Mouse (Mus musculus): ENCODE results near the gene Barhl1. TPM values are rescaled to one million over a fixed set of nuclear protein-coding genes. Genes with fewer than 3 reads are reported as not detected.
A peak's percentile ranks its signal among the peaks of the same experiment; 100 is the strongest.

The Barhl1 gene
- polyA plus RNA-seq, 1 experiment from 2014 or later, result 9.9 TPM

DNA sequence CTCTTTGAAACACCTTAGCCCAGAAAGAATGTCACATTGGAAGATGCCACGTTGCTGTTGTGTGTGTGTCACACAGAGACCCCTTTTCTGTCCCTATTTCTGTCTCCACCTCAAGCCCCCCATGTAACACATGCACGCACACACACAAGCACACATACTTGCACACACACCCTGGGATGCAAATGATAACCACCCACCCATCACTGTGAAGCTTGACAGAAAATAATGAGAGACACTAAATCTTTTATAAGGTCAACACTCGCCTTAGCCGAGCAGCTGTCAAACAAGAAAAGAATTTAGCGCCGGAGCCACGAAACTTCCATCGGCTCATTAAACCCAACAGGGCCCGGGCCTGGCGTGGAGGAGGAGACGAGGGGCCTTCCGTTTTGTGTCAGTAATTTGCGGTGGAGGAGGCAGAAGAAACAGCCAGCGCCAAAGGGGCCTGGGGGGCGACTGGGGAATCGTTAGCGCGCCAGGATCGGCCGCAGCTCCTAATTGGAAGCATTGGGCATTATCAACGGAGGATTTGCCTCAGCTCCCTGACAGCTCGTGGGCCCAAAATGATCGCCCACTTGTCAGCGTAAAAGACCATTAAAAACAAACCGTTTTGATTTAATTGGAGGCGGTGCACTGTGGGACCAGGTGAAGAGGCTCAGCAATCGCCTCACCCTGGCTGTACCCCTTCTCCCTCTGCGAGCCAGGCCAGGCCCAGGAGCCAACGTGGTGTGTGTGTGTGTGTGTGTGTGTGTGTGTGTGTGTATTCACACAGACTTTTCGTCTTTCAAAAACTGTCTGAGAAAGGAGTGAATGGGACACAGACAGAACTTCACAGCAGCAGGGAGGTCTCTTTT, 27.4 kb upstream of the Barhl1 start:
- Histone ChIP-seq H3K4me3 (ENCODE audit: low read depth, low read length) (no peak overlapping the region), H3K4me2 (replicated peaks; ENCODE audit: low read depth, low read length) (no peak overlapping the region; the same call in 1 of the 2 replicates), H3K27me3 (ENCODE audit: control insufficient read depth, insufficient read depth, low read length) (peaks cover 12% of the 10 kb centered on the region), H3K9me3 (ENCODE audit: control insufficient read depth, low read length) (no peaks in the 10 kb centered on the region), H3K9ac (ENCODE audit: low read depth, low read length) (no peak overlapping the region), H3K36me3 (ENCODE audit: control insufficient read depth, insufficient read depth, low read length) (no peaks in the 10 kb centered on the region), H3K4me1 (replicated peaks; ENCODE audit: control insufficient read depth, insufficient read depth, low read length) (peaks cover 10% of the 10 kb centered on the region), H3K27ac (ENCODE audit: low read depth, low read length) (no peak overlapping the region)
- ATAC-seq (ENCODE audit: low FRiP score) (no peak), DNase-seq (ENCODE audit: low spot score) (peak; percentile 50)
- 34% methylated on average over 30 of the region's 30 CpGs for WGBS

DNA sequence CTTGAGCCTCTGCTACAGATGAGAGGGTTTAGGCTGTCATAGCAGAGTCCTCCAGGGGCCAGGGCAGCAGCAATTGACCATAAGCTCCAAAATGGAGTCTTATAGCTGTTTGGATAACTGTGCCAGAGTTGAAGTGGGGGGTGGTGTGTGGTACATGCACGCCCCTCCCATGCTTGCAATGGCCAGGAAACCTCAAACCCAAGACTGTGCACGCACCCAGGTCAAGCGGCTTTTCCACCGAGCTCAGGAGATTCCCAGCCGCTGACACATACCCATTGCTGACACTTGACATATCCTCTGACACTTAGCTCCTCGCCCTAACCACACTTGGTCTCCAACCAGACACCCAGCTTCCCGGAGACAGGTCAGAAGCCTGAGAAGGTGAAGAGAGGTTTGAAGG, 22.5 kb upstream of the Barhl1 start:
- no peak for ATAC-seq (ENCODE audit: low FRiP score)
- Histone ChIP-seq H3K27me3 (ENCODE audit: control insufficient read depth, insufficient read depth, low read length) (peaks cover 7% of the 10 kb centered on the region; the same call in 1 of the 2 replicates), H3K9me3 (ENCODE audit: control insufficient read depth, low read length) (no peaks in the 10 kb centered on the region), H3K4me2 (replicated peaks; ENCODE audit: low read depth, low read length) (no peak overlapping the region), H3K36me3 (ENCODE audit: control insufficient read depth, insufficient read depth, low read length) (no peaks in the 10 kb centered on the region), H3K27ac (ENCODE audit: low read depth, low read length) (no peak overlapping the region), H3K9ac (ENCODE audit: low read depth, low read length) (no peak overlapping the region), H3K4me1 (replicated peaks; ENCODE audit: control insufficient read depth, insufficient read depth, low read length) (no peaks in the 10 kb centered on the region), H3K4me3 (ENCODE audit: low read depth, low read length) (no peak overlapping the region)
- WGBS, result 78% methylated on average over 7 of the region's 7 CpGs
- DNase-seq (ENCODE audit: low spot score), result no peak

DNA sequence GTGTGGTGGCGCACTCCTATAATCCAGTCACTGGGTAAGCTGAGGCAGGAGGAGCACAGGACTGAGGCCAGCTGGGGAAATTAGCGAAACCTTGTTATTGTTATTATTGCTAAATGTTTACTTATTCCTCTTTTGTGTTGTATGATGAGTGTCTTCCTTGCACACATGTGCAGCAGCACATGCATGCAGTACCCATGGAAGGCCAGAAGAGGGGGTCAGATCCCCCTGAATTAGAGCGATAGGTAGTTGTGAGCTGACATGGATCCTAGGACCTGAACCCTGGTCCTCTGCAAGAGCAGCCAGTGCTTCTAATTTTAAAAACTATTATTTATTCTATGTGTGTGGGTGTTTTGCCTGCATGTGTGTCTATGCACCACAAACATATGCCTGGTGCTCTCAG, 14.1 kb upstream of the Barhl1 start:
- Histone ChIP-seq H3K36me3 (ENCODE audit: control insufficient read depth, insufficient read depth, low read length) (no peaks in the 10 kb centered on the region), H3K27ac (ENCODE audit: low read depth, low read length) (no peak overlapping the region), H3K4me2 (replicated peaks; ENCODE audit: low read depth, low read length) (no peak overlapping the region), H3K4me3 (ENCODE audit: low read depth, low read length) (no peak overlapping the region), H3K27me3 (ENCODE audit: control insufficient read depth, insufficient read depth, low read length) (peaks cover 12% of the 10 kb centered on the region), H3K4me1 (replicated peaks; ENCODE audit: control insufficient read depth, insufficient read depth, low read length) (no peaks in the 10 kb centered on the region), H3K9me3 (ENCODE audit: control insufficient read depth, low read length) (no peaks in the 10 kb centered on the region), H3K9ac (ENCODE audit: low read depth, low read length) (no peak overlapping the region)
- DNase-seq (ENCODE audit: low spot score) (no peak), ATAC-seq (ENCODE audit: low FRiP score) (no peak)
- 92% methylated on average over 3 of the region's 3 CpGs for whole genome bisulfite sequencing

DNA sequence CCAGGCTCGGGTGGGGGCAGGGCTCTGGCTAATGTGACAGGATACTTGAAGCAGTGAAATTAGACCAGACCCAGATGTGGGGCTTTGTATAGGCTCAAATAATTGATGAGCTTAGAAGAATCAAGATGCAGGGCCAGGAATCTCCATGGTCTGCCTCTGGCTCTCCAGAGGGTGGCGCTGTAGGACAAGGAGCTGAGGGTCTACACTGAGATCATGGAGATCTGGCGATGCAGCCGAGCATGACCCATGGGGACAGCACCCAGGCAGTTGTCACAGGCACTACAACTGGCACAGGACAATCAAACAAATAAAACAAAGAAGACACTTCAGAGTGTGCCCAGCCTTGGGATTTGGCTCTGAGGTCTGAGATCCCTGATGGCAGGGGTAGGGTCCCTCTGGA, 7.4 kb upstream of the Barhl1 start:
- WGBS, result 3% methylated on average over 4 of the region's 4 CpGs
- peak; percentile 60; the same call in 1 of the 2 replicates for ATAC-seq (ENCODE audit: low FRiP score)
- H3K4me1 ChIP-seq (replicated peaks; ENCODE audit: control insufficient read depth, insufficient read depth, low read length), result no peaks in the 10 kb centered on the region; the same call in 1 of the 2 replicates
- no peaks in the 10 kb centered on the region for H3K36me3 ChIP-seq (ENCODE audit: control insufficient read depth, insufficient read depth, low read length)
- DNase-seq (ENCODE audit: low spot score), result peak; percentile 84
- H3K27me3 ChIP-seq (ENCODE audit: control insufficient read depth, insufficient read depth, low read length), result peaks cover 56% of the 10 kb centered on the region
- no peak overlapping the region for H3K27ac ChIP-seq (ENCODE audit: low read depth, low read length)
- no peak overlapping the region for H3K9ac ChIP-seq (ENCODE audit: low read depth, low read length)
- H3K4me3 ChIP-seq (ENCODE audit: low read depth, low read length), result no peak overlapping the region
- no peak overlapping the region for H3K4me2 ChIP-seq (replicated peaks; ENCODE audit: low read depth, low read length)
- H3K9me3 ChIP-seq (ENCODE audit: control insufficient read depth, low read length), result no peaks in the 10 kb centered on the region

DNA sequence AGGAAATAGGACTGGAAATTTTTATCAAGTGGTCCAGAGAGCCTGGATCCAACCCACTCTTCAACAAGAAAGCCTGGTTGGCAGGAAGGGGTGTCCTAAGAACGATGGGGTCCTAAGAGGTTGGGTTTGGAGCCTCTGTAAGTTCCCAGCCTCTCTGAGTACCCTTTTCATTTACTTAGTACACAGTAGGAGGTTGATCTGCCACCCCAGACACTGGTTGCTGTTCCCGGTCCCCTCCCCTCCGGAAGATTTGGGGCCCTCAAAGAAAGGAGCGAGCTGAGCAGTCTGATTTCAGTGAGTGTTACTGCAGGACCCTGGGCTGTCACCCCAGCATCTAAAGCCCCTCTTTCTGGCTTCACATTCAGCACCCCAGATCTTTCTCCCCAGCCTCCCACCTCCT, 2.5 kb upstream of the Barhl1 start:
- ATAC-seq (ENCODE audit: low FRiP score) (no peak), DNase-seq (ENCODE audit: low spot score) (no peak)
- Histone ChIP-seq H3K9me3 (ENCODE audit: control insufficient read depth, low read length) (no peaks in the 10 kb centered on the region), H3K36me3 (ENCODE audit: control insufficient read depth, insufficient read depth, low read length) (no peaks in the 10 kb centered on the region), H3K27ac (ENCODE audit: low read depth, low read length) (no peak overlapping the region), H3K4me1 (replicated peaks; ENCODE audit: control insufficient read depth, insufficient read depth, low read length) (peaks cover 15% of the 10 kb centered on the region), H3K4me3 (ENCODE audit: low read depth, low read length) (no peak overlapping the region), H3K9ac (ENCODE audit: low read depth, low read length) (no peak overlapping the region), H3K27me3 (ENCODE audit: control insufficient read depth, insufficient read depth, low read length) (peaks cover 85% of the 10 kb centered on the region), H3K4me2 (replicated peaks; ENCODE audit: low read depth, low read length) (no peak overlapping the region)
- WGBS, result 0% methylated on average over 4 of the region's 4 CpGs

DNA sequence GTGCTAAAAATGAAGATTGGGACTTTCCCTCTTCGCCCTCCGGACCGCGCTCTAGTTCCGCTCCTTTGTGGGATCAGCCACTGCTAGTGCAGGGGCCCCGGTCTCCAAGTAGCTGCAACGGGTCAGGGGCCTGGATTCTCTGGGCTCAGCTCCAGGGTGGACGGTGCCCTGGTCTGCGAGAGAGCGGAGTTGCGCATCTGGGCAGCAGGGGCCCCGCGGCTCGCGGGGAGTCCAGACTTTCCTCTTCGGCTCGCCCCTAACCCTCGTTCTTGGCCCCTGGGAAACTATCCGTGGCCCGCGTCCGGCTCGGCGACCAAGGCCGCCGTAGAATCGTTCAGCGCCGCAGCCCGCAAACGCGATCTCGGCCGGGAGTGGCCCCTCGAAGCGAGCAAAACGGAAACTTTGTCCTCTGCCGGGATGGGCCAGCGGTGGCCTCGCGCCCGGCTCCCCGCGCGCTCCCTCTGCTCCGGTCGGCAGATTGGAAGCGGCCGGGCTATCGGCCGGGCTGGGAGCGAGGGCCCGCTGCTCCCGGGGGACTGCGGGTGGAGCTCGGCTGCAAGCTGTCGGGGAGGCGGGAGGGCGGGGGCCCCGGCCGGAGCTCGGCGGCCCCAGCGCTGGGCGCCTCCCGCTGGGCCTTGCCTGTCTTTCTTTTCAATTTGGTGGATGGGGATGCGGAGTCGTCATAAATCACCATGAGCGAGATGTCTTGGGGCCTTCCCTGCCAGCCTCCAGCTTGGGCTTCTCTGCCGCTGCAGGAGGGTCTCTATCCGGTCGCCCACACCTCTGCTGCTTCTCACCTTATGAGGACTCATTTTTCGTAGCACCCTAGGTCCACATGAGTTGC, 1.3 kb upstream of the Barhl1 start:
- Histone ChIP-seq H3K4me1 (replicated peaks; ENCODE audit: control insufficient read depth, insufficient read depth, low read length) (peaks cover 15% of the 10 kb centered on the region), H3K27ac (ENCODE audit: low read depth, low read length) (peak overlapping the region; percentile 53; the same call in 1 of the 2 replicates), H3K4me3 (ENCODE audit: low read depth, low read length) (peak overlapping the region; percentile 27), H3K27me3 (ENCODE audit: control insufficient read depth, insufficient read depth, low read length) (peaks cover 92% of the 10 kb centered on the region), H3K4me2 (replicated peaks; ENCODE audit: low read depth, low read length) (peak overlapping the region; percentile 42), H3K9ac (ENCODE audit: low read depth, low read length) (peak overlapping the region; percentile 43), H3K9me3 (ENCODE audit: control insufficient read depth, low read length) (no peaks in the 10 kb centered on the region), H3K36me3 (ENCODE audit: control insufficient read depth, insufficient read depth, low read length) (no peaks in the 10 kb centered on the region)
- ATAC-seq (ENCODE audit: low FRiP score), result peak; percentile 49; the same call in 1 of the 2 replicates
- WGBS, result under 1% methylated on average over 64 of the region's 73 CpGs
- peak; percentile 69 for DNase-seq (ENCODE audit: low spot score)

DNA sequence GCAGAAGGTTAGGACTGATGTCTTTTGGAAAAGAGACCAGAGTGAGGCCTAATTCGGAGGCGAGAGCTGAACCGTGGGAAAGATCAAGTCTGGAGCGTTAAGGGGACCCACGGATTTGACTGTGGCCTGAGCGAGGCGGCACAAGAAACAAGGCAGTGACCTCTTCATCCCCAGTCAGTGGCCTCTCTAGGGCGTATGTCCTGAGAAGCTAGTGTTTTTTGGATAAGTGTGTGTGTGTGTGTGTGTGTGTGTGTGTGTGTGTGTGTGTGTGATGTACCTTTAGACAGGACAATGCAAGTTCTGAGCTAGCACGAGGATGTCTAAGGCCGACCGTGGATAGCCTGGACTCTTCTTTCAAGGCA, 669 bp upstream of the Barhl1 start:
- Histone ChIP-seq H3K4me3 (ENCODE audit: low read depth, low read length) (peak overlapping the region; percentile 27), H3K9ac (ENCODE audit: low read depth, low read length) (peak overlapping the region; percentile 43; the same call in 1 of the 2 replicates), H3K9me3 (ENCODE audit: control insufficient read depth, low read length) (no peaks in the 10 kb centered on the region), H3K4me1 (replicated peaks; ENCODE audit: control insufficient read depth, insufficient read depth, low read length) (peaks cover 15% of the 10 kb centered on the region), H3K4me2 (replicated peaks; ENCODE audit: low read depth, low read length) (peak overlapping the region; percentile 42), H3K36me3 (ENCODE audit: control insufficient read depth, insufficient read depth, low read length) (no peaks in the 10 kb centered on the region), H3K27ac (ENCODE audit: low read depth, low read length) (no peak overlapping the region), H3K27me3 (ENCODE audit: control insufficient read depth, insufficient read depth, low read length) (peaks cover 90% of the 10 kb centered on the region)
- 3% methylated on average over 11 of the region's 11 CpGs for WGBS
- ATAC-seq (ENCODE audit: low FRiP score), result no peak
- DNase-seq (ENCODE audit: low spot score), result peak; percentile 57

DNA sequence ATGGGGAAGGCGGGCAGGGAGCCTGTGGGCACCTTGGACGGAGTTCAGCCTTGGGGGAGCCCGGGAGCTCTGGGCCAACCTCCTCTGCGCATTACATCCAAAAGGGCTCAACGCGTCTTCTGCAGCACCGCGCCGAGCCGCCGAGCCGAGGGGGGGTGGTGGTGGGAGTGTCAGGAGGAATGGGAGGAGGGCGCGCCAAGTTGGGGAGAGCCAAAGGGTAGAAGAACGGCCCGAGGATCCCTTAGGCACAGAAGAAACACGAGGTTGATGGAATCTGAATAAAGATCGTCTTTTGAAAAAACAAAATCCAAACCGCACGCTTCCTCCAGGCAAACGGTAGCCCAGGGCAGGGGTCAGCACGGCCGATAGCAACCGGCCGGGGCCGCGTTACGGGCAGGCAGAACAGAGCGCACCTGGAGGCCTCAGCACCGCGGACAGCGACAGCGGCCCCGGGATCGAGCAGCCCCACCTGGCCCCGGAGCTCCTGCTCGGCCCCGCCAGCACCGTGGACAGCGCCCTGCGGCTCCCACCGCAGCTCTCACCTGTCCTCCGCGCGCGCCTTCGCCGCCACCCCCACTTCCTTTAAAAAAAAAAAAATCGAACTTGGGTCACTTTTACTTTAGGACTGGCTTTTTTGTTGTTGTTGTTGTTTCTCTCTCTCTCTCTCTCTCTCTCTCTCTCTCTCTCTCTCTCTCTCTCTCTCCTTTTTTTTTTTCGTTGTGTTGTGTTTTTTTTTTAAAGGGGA, 528 bp downstream of the Barhl1 start:
- Histone ChIP-seq H3K9me3 (ENCODE audit: control insufficient read depth, low read length) (no peaks in the 10 kb centered on the region), H3K4me1 (replicated peaks; ENCODE audit: control insufficient read depth, insufficient read depth, low read length) (peaks cover 15% of the 10 kb centered on the region), H3K9ac (ENCODE audit: low read depth, low read length) (no peak overlapping the region), H3K27me3 (ENCODE audit: control insufficient read depth, insufficient read depth, low read length) (peaks cover 89% of the 10 kb centered on the region), H3K4me3 (ENCODE audit: low read depth, low read length) (peak overlapping the region; percentile 27), H3K36me3 (ENCODE audit: control insufficient read depth, insufficient read depth, low read length) (no peaks in the 10 kb centered on the region), H3K4me2 (replicated peaks; ENCODE audit: low read depth, low read length) (0 out of 2 replicates have a peak overlapping the region, but pooled peaks have one; percentile 7), H3K27ac (ENCODE audit: low read depth, low read length) (no peak overlapping the region)
- no peak for ATAC-seq (ENCODE audit: low FRiP score)
- under 1% methylated on average over 50 of the region's 50 CpGs for WGBS
- DNase-seq (ENCODE audit: low spot score), result peak; percentile 79
